In the genomic region with DNA sequence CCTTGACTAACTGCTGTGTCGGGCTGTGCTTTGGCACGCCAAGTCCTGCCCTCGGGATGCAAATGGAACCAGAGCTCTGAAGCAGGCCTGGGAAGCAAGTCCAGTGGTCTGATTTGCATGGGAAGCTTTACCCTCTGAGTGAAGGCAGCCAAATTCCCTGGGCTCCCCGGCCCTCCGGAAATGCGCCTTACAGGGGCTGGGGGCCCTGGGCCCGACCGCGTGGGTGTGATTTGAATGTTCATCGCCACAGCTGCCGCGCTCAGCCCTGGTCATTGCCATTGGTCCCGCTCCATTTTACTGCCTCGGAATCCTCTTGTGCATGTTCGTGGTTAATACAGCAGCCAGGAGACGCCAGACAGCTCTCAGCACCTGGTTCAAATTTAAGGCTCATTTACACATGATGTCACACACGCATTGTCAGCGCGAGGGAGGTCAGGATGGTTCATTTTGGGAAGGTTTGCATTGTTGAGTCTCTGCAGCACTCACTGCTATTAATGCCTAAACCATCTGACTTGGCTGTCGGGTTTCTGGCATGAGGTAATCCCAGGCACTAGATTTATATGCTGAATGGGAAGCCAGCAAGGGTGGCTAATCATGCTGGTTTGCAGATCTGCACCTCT, we compare ENCODE assay signal across 9 mouse cellular contexts.
DNase-seq lines count a peak whose midpoint lies in the region; ATAC-seq and TF ChIP-seq lines count a peak whose summit lies in the region.
"Had no signal": no experiment of that assay in that cellular context is flagged by ENCODE, and none has a peak within 500 bp of the region (broad histone marks: within the 10 kb centered on the region; RNA-seq: fewer than 3 reads in every experiment).

No protein-coding gene starts in this region.

- H3K27me3 ChIP-seq in heart, embryonic 12.5 days (replicated peaks), result no peaks in the 10 kb centered on the region
- H3K27me3 ChIP-seq in heart, adult 2 months (ENCODE audit: control insufficient read depth, insufficient read depth, low read length), result no peaks in the 10 kb centered on the region
- peaks cover 16% of the 10 kb centered on the region for H3K27me3 ChIP-seq in E14TG2a.4 (ENCODE audit: insufficient read depth, low read length)
- no peaks in the 10 kb centered on the region for H3K27me3 ChIP-seq in forebrain, embryonic 10.5 days (ENCODE audit: poor library complexity, severe bottlenecking)
- H3K27me3 ChIP-seq in limb, embryonic 12.5 days, result peaks cover 18% of the 10 kb centered on the region

- peak overlapping the region; percentile 40 for H3K4me2 ChIP-seq in heart, embryonic 12.5 days
- peak overlapping the region; percentile 43 for H3K4me2 ChIP-seq in limb, embryonic 12.5 days
- H3K4me2 ChIP-seq: liver, embryonic 15.5 days had no signal

- no peak for ATAC-seq in heart, embryonic 12.5 days (ENCODE audit: insufficient number of reproducible peaks, low FRiP score)
- ATAC-seq in limb, embryonic 12.5 days (ENCODE audit: insufficient number of reproducible peaks, insufficient read depth, low FRiP score, low TSS enrichment, low read depth), result peak; percentile 91
- ATAC-seq in inflammation-experienced regulatory T-cells, adult 6 months, result no peak

- TF ChIP-seq EP300 in heart, adult 2 months (IDR thresholded peaks at IDR 0.05; ENCODE audit: insufficient read depth, low read depth, low read length), result no peak

- DNase-seq in heart, adult 2 months, result no peak
- peak; percentile 44 for DNase-seq in forebrain, embryonic 10.5 days (ENCODE audit: extremely low spot score, low spot score)
- DNase-seq in urinary bladder, postnatal 36 days (ENCODE audit: low spot score in 2 of 2), result no peak
- no peak for DNase-seq in cerebellum, adult 9-10 months

- intact Hi-C loops in heart, adult 2 months (cut with DNase I), result no loop called here

- no peaks in the 10 kb centered on the region for H3K79me2 ChIP-seq in heart, adult 2 months (replicated peaks; ENCODE audit: control insufficient read depth, insufficient read depth, low read length)

- H3K4me1 ChIP-seq in heart, embryonic 12.5 days (replicated peaks), result peaks cover 16% of the 10 kb centered on the region
- peaks cover 2% of the 10 kb centered on the region for H3K4me1 ChIP-seq in heart, adult 2 months (ENCODE audit: control insufficient read depth, insufficient read depth, low read length)
- peaks cover 35% of the 10 kb centered on the region for H3K4me1 ChIP-seq in E14TG2a.4 (replicated peaks; ENCODE audit: low read depth, low read length)
- peaks cover 15% of the 10 kb centered on the region for H3K4me1 ChIP-seq in forebrain, embryonic 10.5 days
- peaks cover 44% of the 10 kb centered on the region for H3K4me1 ChIP-seq in limb, embryonic 12.5 days (replicated peaks)
- H3K4me1 ChIP-seq: liver, embryonic 15.5 days had no signal

- no peak for TF ChIP-seq POLR2A in heart, adult 2 months (IDR thresholded peaks at IDR 0.05; ENCODE audit: insufficient read depth, low read depth, low read length)

- WGBS in heart, embryonic 12.5 days, result 29% methylated on average over 20 of the region's 20 CpGs
- 38% methylated on average over 20 of the region's 20 CpGs for WGBS in heart, adult 2 months
- WGBS in forebrain, embryonic 10.5 days, result 40% methylated on average over 20 of the region's 20 CpGs
- 6% methylated on average over 20 of the region's 20 CpGs for WGBS in limb, embryonic 12.5 days

- no peak for TF ChIP-seq CTCF in heart, adult 2 months (IDR thresholded peaks at IDR 0.05)
- no peak for TF ChIP-seq CTCF in E14TG2a.4 (conservative IDR thresholded peaks at IDR 0.05; ENCODE audit: low read length)

- no peaks in the 10 kb centered on the region for H3K36me3 ChIP-seq in heart, embryonic 12.5 days
- H3K36me3 ChIP-seq in heart, adult 2 months (ENCODE audit: control insufficient read depth, insufficient read depth, low read length), result no peaks in the 10 kb centered on the region
- no peaks in the 10 kb centered on the region for H3K36me3 ChIP-seq in E14TG2a.4 (ENCODE audit: insufficient read depth, low read length)
- H3K36me3 ChIP-seq in forebrain, embryonic 10.5 days (replicated peaks), result no peaks in the 10 kb centered on the region
- no peaks in the 10 kb centered on the region for H3K36me3 ChIP-seq in limb, embryonic 12.5 days
- H3K36me3 ChIP-seq: liver, embryonic 15.5 days had no signal

- H3K9me3 ChIP-seq in heart, embryonic 12.5 days (replicated peaks), result no peaks in the 10 kb centered on the region
- H3K9me3 ChIP-seq in E14TG2a.4 (ENCODE audit: low read length), result no peaks in the 10 kb centered on the region
- H3K9me3 ChIP-seq in forebrain, embryonic 10.5 days, result no peaks in the 10 kb centered on the region
- no peaks in the 10 kb centered on the region; the same call in 1 of the 2 replicates for H3K9me3 ChIP-seq in limb, embryonic 12.5 days
- H3K9me3 ChIP-seq: liver, embryonic 15.5 days had no signal

- no peak overlapping the region for H3K27ac ChIP-seq in heart, embryonic 12.5 days (ENCODE audit: poor library complexity, severe bottlenecking)
- H3K27ac ChIP-seq in heart, adult 2 months, result no peak overlapping the region
- peak overlapping the region; percentile 72 for H3K27ac ChIP-seq in forebrain, embryonic 10.5 days
- peak overlapping the region; percentile 89 for H3K27ac ChIP-seq in limb, embryonic 12.5 days
- H3K27ac ChIP-seq: liver, embryonic 15.5 days had no signal

- H3K9ac ChIP-seq in heart, embryonic 12.5 days, result no peak overlapping the region
- H3K9ac ChIP-seq in heart, adult 2 months (ENCODE audit: low read depth, low read length), result no peak overlapping the region
- H3K9ac ChIP-seq in limb, embryonic 12.5 days (replicated peaks), result no peak overlapping the region
- H3K9ac ChIP-seq: liver, embryonic 15.5 days had no signal

- no peak overlapping the region for H3K4me3 ChIP-seq in heart, embryonic 12.5 days
- H3K4me3 ChIP-seq in heart, adult 2 months, result no peak overlapping the region
- peak overlapping the region; percentile 53 for H3K4me3 ChIP-seq in E14TG2a.4 (replicated peaks; ENCODE audit: low read length)
- H3K4me3 ChIP-seq in forebrain, embryonic 10.5 days, result peak overlapping the region; percentile 6; the same call in 1 of the 2 replicates
- H3K4me3 ChIP-seq in limb, embryonic 12.5 days (replicated peaks), result no peak overlapping the region
- H3K4me3 ChIP-seq: liver, embryonic 15.5 days had no signal

Comparison
In these comparisons a context has a peak if more than half of its experiments do, and no peak if none do; other contexts are left out.
1. H3K27ac ChIP-seq: peak in forebrain, embryonic 10.5 days (single experiment) and limb, embryonic 12.5 days (single experiment); none in heart, embryonic 12.5 days (single experiment) and heart, adult 2 months (single experiment).
2. H3K4me3 ChIP-seq: peak in E14TG2a.4 (single experiment) and forebrain, embryonic 10.5 days (single experiment); none in heart, embryonic 12.5 days (single experiment), heart, adult 2 months (single experiment) and limb, embryonic 12.5 days (single experiment).